Mouse (Mus musculus) spleen, adult 2 months (tissue): ENCODE results near the gene Vmn1r171.
"Not testable (repeated sequence)": the region's sequence is repeated elsewhere in the genome, so short reads cannot be mapped to it uniquely, and the experiment has no call there.

Experiments
- CTCF ChIP-seq: fragments of 200-500 bp; IDR thresholded peaks from 2 replicates; pipeline ENCODE4 v1.5.1; 2011; ENCODE audit warnings: mild to moderate bottlenecking, inconsistent platforms; ENCODE audit not compliant: insufficient read depth, insufficient read length, insufficient replicate concordance; ENCODE audit errors: extremely low read depth
- POLR2A ChIP-seq: fragments of 200-500 bp; IDR thresholded peaks from 2 replicates; pipeline ENCODE4 v1.6.1; 2011; ENCODE audit warnings: low read depth, low read length, inconsistent platforms

DNA sequence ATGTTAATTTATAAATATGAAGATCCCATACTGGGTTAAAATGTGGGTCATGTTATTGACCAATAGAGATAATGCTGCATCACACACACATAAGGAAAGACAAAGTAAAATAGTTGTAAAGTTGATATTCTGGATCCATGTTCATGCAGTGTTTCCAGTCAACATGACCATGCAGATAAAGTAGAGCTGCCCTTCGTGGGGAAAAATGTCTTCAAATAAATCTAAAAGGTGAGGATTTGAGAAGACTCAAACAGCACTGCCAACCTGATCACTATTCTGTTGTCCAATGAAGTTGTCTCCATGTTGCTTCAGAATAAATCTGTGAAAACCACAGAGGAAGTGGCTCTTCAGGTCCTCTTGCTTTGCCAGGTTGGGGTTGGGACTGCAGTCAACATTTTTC, 24.6 kb upstream of the Vmn1r171 start, which contains the start of gene Vmn1r170:
- not testable (repeated sequence) for TF ChIP-seq POLR2A, CTCF
